Mouse (Mus musculus): ENCODE measurements around the gene Tmem106c. TPM values are rescaled to one million over a fixed set of nuclear protein-coding genes. Genes with fewer than 3 reads are reported as not detected.

The Tmem106c gene
- polyA plus RNA-seq, 1 experiment from 2014 or later: 34.7 TPM

DNA sequence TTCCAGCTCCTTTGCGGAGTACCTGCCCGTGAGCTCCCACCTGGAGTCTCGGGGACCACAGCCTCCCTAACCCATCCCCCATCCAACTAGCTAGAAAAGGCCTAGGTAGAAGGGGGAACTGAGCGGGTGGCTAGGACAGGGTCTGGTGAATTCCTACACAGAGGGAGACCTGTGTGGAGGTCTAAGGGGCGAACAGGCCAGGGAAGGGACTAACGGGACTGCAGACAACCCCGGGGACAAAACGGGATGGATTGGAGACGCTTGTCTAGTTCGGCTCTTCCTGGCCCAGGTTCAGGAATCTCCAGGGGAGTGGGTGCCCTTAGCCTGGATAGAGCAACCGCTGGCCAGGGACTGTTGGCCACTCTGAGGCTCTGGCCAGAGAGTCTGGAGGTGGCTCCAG, 41.2 kb downstream of the Tmem106c start:
- Histone ChIP-seq H3K27ac (replicated peaks; ENCODE audit: low read depth, low read length) (peak overlapping the region; percentile 95), H3K9me3 (ENCODE audit: control insufficient read depth, low read length) (no peaks in the 10 kb centered on the region), H3K9ac (ENCODE audit: low read length) (peak overlapping the region; percentile 92), H3K36me3 (ENCODE audit: control insufficient read depth, insufficient read depth, low read length) (no peaks in the 10 kb centered on the region), H3K4me2 (ENCODE audit: low read depth, severe bottlenecking) (peak overlapping the region; percentile 81), H3K4me3 (ENCODE audit: low read depth, low read length) (peak overlapping the region; percentile 71), H3K27me3 (ENCODE audit: control insufficient read depth, insufficient read depth, low read length) (peaks cover 17% of the 10 kb centered on the region), H3K4me1 (ENCODE audit: control insufficient read depth, insufficient read depth, low read length) (peaks cover 21% of the 10 kb centered on the region)
- 5% methylated on average over 11 of the region's 11 CpGs for WGBS
- 0 out of 2 replicates have a peak, but pooled peaks have one; percentile 23 for ATAC-seq (ENCODE audit: insufficient number of reproducible peaks, low FRiP score, low TSS enrichment, low read depth)
- DNase-seq (ENCODE audit: low spot score): no peak

GRCm38 (mm10) chr15:98012810-98013209, 48.8 kb downstream of the Tmem106c start:
- no peak for ATAC-seq (ENCODE audit: insufficient number of reproducible peaks, low FRiP score, low TSS enrichment, low read depth)
- 77% methylated on average over 6 of the region's 6 CpGs for WGBS

DNA sequence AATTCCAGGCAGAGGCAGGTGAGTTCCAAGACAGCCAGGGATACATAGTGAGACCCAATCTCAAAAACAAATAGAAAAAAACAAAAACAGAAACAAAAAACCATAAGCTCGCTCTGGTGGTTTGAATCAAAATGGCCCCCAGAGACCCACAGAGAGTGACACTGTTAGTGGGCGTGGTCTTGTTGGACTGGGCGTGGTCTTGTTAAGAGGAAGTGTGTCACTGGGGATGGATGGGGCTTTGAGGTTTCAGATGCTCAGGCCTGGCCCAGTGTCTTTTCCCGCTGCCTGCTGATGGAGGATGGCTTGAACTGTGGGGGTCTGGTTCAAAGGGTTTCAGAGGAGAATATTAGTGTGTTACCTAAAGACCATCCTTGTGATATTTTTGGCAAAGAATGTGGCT, 53.9 kb downstream of the Tmem106c start:
- H3K27ac ChIP-seq (replicated peaks; ENCODE audit: low read depth, low read length): no peak overlapping the region
- WGBS: 82% methylated on average over 4 of the region's 4 CpGs
- no peaks in the 10 kb centered on the region for H3K36me3 ChIP-seq (ENCODE audit: control insufficient read depth, insufficient read depth, low read length)
- H3K9ac ChIP-seq (ENCODE audit: low read length): no peak overlapping the region
- ATAC-seq (ENCODE audit: insufficient number of reproducible peaks, low FRiP score, low TSS enrichment, low read depth) (no peak), DNase-seq (ENCODE audit: low spot score) (no peak)
- H3K4me1 ChIP-seq (ENCODE audit: control insufficient read depth, insufficient read depth, low read length): peaks cover 3% of the 10 kb centered on the region
- no peak overlapping the region for H3K4me2 ChIP-seq (ENCODE audit: low read depth, severe bottlenecking)
- H3K4me3 ChIP-seq (ENCODE audit: low read depth, low read length): no peak overlapping the region
- no peaks in the 10 kb centered on the region for H3K27me3 ChIP-seq (ENCODE audit: control insufficient read depth, insufficient read depth, low read length)
- no peaks in the 10 kb centered on the region for H3K9me3 ChIP-seq (ENCODE audit: control insufficient read depth, low read length)

More at GRCm38 (mm10) chr15:98012810-98013209, 48.8 kb downstream of the Tmem106c start:
- Histone ChIP-seq H3K4me1 (ENCODE audit: control insufficient read depth, insufficient read depth, low read length) (no peaks in the 10 kb centered on the region), H3K36me3 (ENCODE audit: control insufficient read depth, insufficient read depth, low read length) (no peaks in the 10 kb centered on the region), H3K27me3 (ENCODE audit: control insufficient read depth, insufficient read depth, low read length) (no peaks in the 10 kb centered on the region), H3K9ac (ENCODE audit: low read length) (no peak overlapping the region), H3K27ac (replicated peaks; ENCODE audit: low read depth, low read length) (no peak overlapping the region), H3K4me3 (ENCODE audit: low read depth, low read length) (no peak overlapping the region), H3K4me2 (ENCODE audit: low read depth, severe bottlenecking) (no peak overlapping the region), H3K9me3 (ENCODE audit: control insufficient read depth, low read length) (no peaks in the 10 kb centered on the region)
- DNase-seq (ENCODE audit: low spot score): no peak

DNA sequence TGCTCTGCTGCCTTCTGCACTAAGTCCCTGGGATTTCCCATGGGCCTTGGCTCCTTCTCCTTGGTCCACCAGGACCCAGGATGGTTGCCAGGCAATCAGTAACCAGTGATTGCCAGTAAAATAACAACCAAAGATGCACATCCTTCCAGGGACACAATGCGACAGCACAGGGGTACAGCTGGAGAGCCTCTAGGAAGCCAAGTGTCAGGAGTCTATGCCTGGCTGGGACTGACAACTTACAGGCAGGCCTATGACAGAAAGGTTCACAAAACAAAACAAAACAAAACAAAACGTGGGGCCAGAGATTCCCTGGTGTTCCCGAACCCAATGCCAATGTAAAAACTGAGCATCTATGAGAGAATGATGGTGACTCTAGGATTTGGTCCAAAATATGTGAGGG, 55.0 kb downstream of the Tmem106c start:
- H3K27me3 ChIP-seq (ENCODE audit: control insufficient read depth, insufficient read depth, low read length): no peaks in the 10 kb centered on the region
- no peak overlapping the region for H3K27ac ChIP-seq (replicated peaks; ENCODE audit: low read depth, low read length)
- H3K36me3 ChIP-seq (ENCODE audit: control insufficient read depth, insufficient read depth, low read length): no peaks in the 10 kb centered on the region
- no peak overlapping the region for H3K4me3 ChIP-seq (ENCODE audit: low read depth, low read length)
- 70% methylated on average over 3 of the region's 3 CpGs for WGBS
- H3K4me2 ChIP-seq (ENCODE audit: low read depth, severe bottlenecking): no peak overlapping the region
- H3K9me3 ChIP-seq (ENCODE audit: control insufficient read depth, low read length): no peaks in the 10 kb centered on the region
- ATAC-seq (ENCODE audit: insufficient number of reproducible peaks, low FRiP score, low TSS enrichment, low read depth) (no peak), DNase-seq (ENCODE audit: low spot score) (no peak)
- H3K4me1 ChIP-seq (ENCODE audit: control insufficient read depth, insufficient read depth, low read length): peaks cover 3% of the 10 kb centered on the region
- H3K9ac ChIP-seq (ENCODE audit: low read length): no peak overlapping the region

Other genes with a start within 250 kb of the Tmem106c start
- gene Endou, start 232.9 kb upstream of the Tmem106c start, polyA plus RNA-seq (2014; fragmentation: Nextera tagmentation; extraction: Ambion mirVana): 0.25 TPM in 1 of 2 replicates, not detected in the other
- 3.4 and 3.9 TPM in 2 replicates for gene Rapgef3, start 196.2 kb upstream of the Tmem106c start, polyA plus RNA-seq (2014; fragmentation: Nextera tagmentation; extraction: Ambion mirVana)
- 20.0 and 24.8 TPM in 2 replicates for gene Slc48a1, start 185.7 kb upstream of the Tmem106c start, polyA plus RNA-seq (2014; fragmentation: Nextera tagmentation; extraction: Ambion mirVana)
- 25.4 and 26.8 TPM in 2 replicates for gene Hdac7, start 119.7 kb upstream of the Tmem106c start, polyA plus RNA-seq (2014; fragmentation: Nextera tagmentation; extraction: Ambion mirVana)
- 0.18 and 0.25 TPM in 2 replicates for gene Vdr, start 53.6 kb upstream of the Tmem106c start, polyA plus RNA-seq (2014; fragmentation: Nextera tagmentation; extraction: Ambion mirVana)
- 237 and 243 TPM in 2 replicates for gene Col2a1, start 40.5 kb downstream of the Tmem106c start, polyA plus RNA-seq (2014; fragmentation: Nextera tagmentation; extraction: Ambion mirVana)
- gene Pfkm, start 128.4 kb downstream of the Tmem106c start, polyA plus RNA-seq (2014; fragmentation: Nextera tagmentation; extraction: Ambion mirVana): 39.7 and 41.8 TPM in 2 replicates
- gene Senp1, start 129.5 kb downstream of the Tmem106c start, polyA plus RNA-seq (2014; fragmentation: Nextera tagmentation; extraction: Ambion mirVana): 50.9 and 57.5 TPM in 2 replicates
- 47.1 and 47.2 TPM in 2 replicates for gene Asb8, start 201.4 kb downstream of the Tmem106c start, polyA plus RNA-seq (2014; fragmentation: Nextera tagmentation; extraction: Ambion mirVana)
- gene Ccdc184, start 203.0 kb downstream of the Tmem106c start, polyA plus RNA-seq (2014; fragmentation: Nextera tagmentation; extraction: Ambion mirVana): 0.40 and 0.70 TPM in 2 replicates
- not detected in 2 replicates for gene Olfr288, start 231.3 kb downstream of the Tmem106c start, polyA plus RNA-seq (2014; fragmentation: Nextera tagmentation; extraction: Ambion mirVana)

Measured in limb, embryonic 11.5 days (tissue).